Mouse (Mus musculus) T-helper 1 cell (primary cell): Measurements from ENCODE around the gene Csrnp2.

ENCODE experiments used
- in situ Hi-C: fragments of 300-600 bp; cut with MboI, MseI; formaldehyde crosslinking; loops from one replicate; pipeline ENCODE4 v1.15.1; 2025; ENCODE audit warnings: high pct_unique_total_duplicates

The Csrnp2 gene

DNA sequence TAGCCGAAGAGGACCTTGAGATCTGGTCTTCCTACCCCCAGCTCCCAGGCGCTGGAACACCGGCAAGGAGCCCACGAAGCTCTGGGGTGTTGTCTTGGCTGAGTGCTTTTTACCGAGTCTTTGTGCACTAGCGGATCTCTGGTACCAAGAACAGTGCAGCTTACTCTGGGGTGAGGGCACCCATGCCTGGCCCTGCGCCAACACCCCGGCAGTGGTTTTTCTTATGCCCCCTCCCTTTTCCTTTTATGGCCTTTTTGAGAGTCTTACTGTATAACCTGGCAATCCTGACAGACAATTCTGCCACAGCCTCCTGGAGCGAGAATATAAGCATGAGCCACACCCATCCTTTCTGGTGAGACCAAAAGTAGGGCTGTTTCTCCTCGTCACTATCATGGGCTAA is 16.9 kb downstream of the Csrnp2 start:
- in situ Hi-C loops, result no loop called here

DNA sequence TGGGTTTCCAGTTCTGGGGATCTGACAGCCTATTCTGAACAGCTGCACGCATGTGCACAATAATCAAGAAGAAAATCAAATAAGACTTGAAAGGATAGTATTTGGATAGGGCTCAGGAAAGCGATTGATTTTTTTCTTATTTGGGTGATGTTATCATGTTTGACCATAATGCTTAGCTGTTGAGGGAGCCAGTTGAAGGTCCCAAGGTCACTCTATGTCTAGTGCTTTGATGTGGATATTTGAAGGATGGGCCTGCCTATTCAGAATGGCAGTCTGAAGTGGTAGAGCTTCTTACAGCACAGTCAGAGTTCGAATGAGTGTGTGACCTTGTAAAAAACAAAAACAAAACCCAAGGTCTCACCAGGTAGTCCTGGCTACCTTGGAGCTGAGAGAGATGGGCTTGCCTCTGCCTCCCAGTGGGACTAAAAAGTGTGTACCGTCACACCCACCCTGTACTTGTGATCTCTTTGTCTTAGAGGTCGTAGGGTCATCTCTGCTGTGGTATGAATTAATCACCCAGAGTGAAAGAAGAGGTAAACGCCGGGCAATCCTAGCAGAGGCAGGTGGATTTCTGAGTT is 21.3 kb downstream of the Csrnp2 start:
- in situ Hi-C loops, result no loop called here

DNA sequence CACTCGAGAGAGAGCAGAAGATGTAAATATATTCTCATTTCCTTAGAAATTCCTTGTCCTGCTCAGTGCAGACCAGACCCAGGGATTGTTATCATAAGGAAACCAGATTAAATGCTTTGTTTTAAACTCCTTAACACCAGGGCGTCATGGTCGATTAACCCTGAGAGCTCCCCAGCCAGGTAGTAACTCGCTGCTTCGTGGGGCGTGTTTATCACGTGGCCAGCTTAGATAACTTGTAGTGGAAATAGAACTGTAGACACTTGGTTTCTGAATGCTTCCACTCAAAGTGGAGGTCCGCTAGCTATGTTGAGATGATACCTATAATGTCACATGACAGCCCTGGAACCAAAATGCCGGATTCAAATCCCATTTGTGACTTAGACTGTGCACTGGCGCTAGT is 25.3 kb downstream of the Csrnp2 start:
- in situ Hi-C loops, result no loop called here

DNA sequence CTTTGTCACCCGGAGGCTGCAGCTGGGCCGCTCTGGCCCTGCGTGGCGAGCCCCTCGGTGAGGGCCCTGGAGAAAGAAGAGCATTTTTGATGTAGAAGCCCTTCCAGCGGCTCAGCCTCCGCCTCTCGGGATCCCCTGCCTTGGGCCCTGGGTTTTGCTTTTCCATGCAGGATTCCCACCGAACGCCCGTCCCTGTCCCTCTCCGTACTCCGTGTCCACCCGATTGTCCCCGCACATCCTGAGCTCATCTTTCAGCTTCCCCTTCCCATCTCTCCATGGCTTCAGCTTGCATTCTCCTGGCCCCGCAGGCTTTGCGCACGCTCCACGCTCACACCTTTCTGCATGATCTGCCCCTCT is 26.1 kb downstream of the Csrnp2 start:
- in situ Hi-C loops, result no loop called here

DNA sequence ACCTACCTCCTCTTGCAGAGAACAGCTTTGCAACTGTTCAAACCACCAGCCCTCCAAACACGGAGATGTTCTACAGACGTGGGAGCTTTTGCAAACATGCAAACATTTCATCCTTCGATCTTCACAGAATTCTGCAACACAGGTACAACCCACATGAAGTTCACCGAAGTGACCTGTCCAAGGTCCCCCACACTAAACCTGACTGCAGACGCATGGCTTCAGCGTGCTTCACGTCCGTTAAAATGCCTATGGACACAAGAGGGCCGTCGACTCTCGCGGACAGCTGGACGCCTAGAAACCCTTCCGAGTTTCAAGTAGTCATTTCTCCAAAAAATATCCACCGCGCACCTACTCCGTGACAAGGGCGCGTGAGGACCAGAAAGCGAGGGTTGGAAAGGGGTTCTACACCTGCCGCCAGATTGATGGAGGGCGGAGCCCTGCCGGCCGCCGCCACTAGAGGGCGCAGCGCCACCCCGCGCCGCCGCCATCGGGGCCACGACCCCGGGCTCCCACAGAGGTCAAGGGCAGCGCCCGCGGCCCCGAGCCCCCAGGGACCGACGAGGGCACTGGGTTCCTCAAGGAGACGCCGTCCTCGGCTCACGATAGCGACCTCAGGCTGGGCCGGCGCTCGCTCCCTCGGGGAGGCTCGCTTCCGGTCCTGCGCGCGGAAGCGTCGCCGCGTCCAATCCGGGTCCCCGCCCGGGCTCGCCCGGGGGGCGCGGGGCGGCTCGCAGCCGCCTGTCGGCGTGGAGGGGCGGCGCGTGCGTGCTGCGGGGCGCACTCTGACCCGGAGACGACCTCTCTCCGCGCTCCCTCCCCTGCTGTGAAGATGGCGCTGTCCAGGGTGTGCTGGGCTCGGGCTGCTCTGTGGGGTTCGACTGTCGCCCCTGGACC is 26.7 kb downstream of the Csrnp2 start, which contains the start of gene Letmd1:
Gene Letmd1 (plus strand): TSS at position 729 of the 894 bp plus-strand sequence.
- in situ Hi-C loops, result no loop called here

DNA sequence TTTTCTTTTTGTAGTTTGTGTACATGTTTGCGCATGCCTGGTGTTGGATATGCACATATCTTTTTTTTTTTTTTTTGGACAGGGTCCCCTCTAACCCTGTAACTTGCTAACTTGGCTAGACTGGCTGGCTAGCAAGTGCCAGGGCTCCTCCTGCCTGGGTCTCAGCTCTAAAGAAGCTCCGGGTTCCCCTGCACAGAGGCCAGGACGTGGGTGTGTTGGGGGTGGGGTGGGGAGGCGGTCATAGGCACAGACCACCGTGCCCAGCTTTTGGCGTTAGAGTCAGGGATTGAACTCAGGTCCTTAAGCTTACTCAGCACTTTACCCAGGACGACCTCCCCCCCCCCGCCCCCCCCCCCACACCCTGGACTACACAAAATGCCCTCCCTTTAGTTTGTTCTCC is 27.6 kb downstream of the Csrnp2 start:
- in situ Hi-C loops, result no loop called here

DNA sequence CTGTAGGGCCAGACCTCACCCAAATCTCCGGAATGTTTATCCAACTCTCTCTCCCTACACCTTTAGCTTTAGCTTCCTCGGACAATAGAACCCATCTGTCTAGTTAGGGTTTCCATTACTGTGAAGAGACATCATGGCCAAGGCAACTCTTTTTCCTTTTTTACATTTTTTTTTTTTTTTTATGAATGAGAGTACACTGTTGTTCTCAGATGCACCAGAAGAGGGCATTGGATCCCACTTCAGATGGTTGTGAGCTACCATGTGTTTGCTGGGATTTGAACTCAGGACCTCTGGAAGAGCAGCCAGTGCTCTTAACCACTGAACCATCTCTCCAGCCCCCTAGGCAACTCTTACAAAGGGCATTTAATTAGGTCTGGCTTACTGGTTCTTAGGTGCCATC is 29.9 kb downstream of the Csrnp2 start:
- in situ Hi-C loops, result no loop called here

DNA sequence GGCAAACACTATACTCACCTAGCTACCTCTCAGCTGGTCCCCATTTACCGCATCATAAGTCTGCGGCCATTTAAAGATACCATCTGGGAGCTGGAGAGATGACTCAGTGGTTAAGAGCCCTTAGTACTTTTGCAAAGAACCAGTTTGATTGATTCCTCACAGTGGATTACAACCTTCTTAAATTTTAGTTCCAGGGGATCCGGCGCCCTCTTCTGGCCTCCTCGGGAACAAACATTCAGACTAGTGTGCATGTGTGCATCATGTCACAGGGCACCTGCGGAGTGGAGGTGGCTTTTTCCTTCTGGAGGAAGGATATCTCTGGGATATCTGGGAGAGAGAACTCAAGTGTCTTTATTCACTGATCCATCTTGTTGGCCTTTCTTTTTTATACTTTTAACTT is 31.6 kb downstream of the Csrnp2 start:
- in situ Hi-C loops, result loop anchor here (5.0 kb wide), 2 partner anchors 149 to 219 kb away; no protein-coding TSS in a partner anchor

DNA sequence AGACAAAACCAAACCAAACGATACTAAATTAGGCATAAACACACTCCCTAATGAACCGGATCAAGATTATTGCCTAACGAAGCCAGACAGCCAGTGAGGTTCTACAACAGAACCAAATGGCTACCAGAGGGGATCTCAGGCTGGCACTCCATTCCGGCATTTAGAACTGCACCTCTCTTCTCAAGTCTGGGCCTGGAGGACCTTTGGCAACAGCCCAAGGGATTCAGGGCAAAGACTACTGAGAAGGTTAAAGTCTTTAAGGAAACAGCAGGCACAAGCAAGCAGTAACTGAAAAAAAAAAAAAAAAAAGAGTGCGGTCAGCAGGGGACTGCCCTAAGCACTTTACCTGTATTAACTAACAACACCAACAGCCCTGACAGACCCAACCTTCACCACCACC is 33.2 kb downstream of the Csrnp2 start:
- in situ Hi-C loops, result loop anchor here (5.0 kb wide), 2 partner anchors 150 to 220 kb away; no protein-coding TSS in a partner anchor

DNA sequence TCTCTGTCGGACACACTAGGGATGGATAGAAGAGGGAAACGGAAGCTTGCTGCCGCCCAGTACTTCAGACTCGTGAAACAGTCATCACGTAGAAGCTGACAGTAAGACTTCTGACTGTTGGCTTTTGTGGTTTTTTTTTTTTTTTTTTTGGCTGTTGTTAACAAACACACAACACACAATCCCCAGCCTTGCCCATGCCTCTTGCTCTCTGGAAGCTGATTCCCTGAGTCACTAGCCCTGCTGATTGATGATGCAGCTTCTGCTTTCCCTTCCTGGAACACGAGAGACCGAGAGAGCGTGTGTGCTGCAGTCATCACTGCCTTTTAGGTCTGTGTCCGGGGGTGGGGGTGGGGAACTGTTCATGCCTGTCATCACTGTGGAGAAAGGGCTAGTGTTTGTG is 33.6 kb downstream of the Csrnp2 start:
- in situ Hi-C loops, result loop anchor here (5.0 kb wide), 2 partner anchors 151 to 221 kb away; no protein-coding TSS in a partner anchor

DNA sequence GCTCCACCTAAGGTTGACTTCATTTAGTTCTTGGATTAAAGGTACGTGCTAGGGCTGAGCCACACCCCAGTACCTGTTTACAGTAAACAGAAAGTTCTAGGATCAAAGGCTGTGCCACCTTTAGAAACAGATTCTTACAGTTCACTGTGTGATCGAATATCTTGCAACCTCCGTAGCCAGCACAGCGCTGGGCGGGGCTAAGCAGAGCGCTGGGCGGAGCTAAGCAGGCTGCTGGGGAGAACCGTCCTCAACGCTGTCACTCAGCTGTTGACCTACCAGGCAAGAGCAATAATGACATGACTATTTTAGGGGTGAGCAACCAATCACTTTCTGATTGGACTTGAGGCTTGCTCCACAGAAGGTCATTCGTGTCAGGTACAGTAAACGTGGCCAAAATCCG is 34.3 kb downstream of the Csrnp2 start:
- in situ Hi-C loops, result loop anchor here (5.0 kb wide), 2 partner anchors 151 to 221 kb away; no protein-coding TSS in a partner anchor

DNA sequence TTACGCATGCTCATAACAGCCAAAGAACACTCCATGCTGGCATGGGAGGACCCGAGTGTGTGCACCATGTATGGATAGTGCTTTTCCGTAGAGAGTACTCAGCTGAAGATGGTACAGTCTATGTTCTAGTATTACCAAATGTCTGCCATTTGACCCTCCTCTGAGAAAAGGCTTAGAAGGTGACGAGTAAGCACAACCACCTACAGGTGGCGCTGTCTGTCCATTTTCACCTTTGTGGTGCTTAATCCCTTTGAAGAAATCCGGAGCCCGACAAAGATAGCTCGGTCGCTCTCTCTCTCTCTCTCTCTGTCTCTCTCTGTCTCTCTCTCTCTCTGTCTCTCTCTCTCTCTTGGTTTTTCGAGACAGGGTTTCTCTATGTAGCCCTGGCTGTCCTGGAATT is 37.2 kb downstream of the Csrnp2 start:
- in situ Hi-C loops, result loop anchor here (10.0 kb wide), 1 partner anchor 113 kb away; no protein-coding TSS in a partner anchor

DNA sequence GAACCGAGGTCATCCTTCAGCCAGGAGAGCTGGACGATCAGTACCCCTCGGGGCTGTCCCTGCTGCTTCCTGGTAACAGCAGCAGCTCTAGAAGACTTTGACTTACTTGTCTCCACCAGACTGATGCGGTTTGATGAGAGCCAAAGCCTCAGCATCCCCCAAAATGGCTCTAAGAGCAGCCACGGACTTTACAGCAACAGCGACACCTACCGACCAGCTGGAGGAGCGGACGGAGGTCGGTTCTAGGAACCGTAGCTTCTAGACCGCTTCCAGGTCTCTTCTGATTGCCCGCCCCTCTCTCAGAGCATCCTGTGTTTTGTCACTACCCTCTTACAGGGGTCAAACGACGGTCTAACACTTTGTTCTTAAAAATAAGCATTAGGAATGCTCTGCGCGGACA is 37.9 kb downstream of the Csrnp2 start:
- in situ Hi-C loops, result loop anchor here (10.0 kb wide), 1 partner anchor 113 kb away; no protein-coding TSS in a partner anchor

DNA sequence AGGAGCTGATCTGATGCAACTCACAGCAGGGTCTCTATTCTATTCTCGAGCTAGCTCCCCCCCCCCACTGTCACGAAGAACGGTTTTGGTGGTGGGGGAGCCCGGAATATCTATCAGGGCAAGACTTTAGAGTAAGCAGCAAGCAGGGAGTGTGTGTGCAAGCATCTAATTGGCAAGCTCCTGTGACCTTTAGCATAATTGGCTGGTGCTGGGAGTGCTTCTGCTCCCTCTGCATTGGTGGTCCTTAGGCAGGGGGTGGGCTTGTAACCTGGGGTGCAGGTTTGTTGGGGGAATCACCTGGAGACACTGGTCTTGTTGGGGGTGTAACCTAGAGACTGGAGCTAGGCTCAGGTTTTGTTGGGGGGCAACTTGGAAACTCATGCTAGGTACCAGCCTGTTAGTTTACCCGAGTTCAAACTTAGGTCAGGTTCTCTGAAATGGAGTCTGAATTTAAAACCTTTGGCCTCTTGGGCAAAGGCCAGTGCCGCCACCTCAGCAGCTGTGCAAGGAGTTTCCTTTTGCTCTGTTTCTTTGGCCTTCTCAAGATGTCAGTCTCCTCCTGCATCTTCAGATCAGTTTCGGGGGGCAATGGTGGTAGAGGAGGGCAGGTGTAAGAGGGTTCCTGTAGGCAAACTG is 38.8 kb downstream of the Csrnp2 start:
- in situ Hi-C loops, result loop anchor here (10.0 kb wide), 1 partner anchor 112 kb away; no protein-coding TSS in a partner anchor

DNA sequence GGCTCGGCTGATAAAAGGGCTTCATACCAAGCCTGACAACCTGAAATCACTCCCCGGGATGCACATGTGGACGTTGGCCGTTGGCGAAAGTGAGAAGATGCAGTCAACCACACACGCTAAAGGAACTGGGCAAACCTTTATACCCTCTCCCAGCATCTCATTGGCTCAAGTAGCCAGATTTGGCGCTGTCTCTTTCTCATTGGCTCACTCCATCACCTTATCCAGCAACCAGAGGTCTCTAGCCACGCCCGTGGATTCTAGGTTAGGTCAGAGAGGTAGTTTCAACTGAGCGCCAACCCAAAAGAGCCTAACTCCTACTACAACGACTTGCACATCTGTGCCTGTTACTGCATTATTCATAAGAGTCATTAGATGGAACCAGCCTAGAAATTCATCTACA is 42.8 kb downstream of the Csrnp2 start:
- in situ Hi-C loops, result loop anchor here (10.0 kb wide), 1 partner anchor 108 kb away; no protein-coding TSS in a partner anchor

DNA sequence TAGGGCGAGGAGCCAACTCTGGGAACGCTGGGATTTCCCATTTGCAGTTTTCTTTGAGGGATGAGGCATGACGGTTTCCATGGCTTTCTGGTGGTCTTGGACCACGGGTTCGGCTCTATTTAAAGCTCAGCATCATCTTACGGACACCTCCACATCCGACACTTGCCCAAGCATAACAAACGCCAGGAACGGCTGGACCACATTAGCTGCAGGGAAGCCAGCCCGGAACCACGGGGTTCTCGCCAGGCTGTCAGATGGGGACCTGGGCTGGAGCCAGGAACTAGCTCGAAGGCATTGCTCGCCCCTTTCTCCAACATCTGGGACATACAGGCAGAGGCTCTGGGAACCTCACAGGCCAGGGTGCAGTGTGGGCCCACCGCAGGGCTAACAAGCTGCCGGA is 44.0 kb downstream of the Csrnp2 start:
- in situ Hi-C loops, result loop anchor here (10.0 kb wide), 1 partner anchor 106 kb away; no protein-coding TSS in a partner anchor

DNA sequence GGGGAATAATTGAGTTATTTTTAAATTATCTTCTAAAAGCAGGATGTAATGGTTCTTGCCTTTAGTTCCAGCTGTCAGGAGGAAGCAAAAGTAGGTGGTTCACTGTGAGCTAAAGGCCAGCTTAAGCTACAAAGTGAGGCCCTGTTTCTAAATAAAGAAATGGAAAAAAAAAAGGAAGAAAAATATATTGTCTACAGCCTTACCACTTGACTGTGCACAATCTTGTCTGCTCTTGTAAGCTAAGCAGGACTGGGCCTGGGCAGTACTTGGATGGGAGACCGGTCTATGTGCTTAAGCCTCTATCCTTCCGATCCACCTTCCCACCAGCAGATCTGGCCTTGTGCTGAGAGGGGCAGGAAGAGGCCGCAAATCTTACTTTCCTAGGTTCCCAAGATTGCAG is 45.8 kb downstream of the Csrnp2 start:
- in situ Hi-C loops, result no loop called here

DNA sequence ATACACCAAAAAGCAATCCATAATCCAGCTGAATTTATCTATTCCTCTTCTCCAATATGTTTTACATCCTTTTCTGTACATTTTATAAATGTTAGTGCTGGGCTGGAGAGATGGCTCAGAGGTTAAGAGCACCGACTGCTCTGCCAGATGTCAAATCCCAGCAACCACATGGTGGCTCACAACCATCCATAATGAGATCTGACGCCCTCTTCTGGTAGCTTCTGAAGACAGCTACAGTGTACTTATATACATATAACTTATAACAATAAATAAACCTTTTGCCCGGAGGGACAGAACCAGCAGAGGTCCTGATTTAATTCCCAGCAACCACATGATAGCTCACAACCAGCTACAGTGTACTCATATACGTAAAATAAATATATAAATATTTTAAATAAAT is 46.7 kb downstream of the Csrnp2 start:
- in situ Hi-C loops, result no loop called here

DNA sequence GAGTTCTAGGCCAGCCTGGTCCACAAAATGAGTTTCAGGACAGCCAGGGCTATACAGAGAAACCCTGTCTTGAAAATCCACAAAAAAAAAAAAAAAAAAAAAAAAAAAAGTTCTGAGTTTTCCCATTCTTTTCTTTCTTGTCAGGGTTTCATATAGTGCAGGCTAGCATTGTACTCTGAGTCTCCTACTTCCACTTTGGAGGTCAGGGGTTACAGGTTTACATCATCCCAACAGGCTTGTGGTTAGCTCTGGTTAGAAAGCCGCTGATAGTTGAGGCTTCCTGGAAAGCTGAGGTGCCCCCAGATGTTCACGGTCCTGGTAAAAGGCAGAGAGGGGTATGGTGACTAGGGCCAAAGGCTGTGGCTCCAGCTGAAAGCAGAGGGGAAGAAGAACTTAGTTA is 48.4 kb downstream of the Csrnp2 start:
- in situ Hi-C loops, result no loop called here

DNA sequence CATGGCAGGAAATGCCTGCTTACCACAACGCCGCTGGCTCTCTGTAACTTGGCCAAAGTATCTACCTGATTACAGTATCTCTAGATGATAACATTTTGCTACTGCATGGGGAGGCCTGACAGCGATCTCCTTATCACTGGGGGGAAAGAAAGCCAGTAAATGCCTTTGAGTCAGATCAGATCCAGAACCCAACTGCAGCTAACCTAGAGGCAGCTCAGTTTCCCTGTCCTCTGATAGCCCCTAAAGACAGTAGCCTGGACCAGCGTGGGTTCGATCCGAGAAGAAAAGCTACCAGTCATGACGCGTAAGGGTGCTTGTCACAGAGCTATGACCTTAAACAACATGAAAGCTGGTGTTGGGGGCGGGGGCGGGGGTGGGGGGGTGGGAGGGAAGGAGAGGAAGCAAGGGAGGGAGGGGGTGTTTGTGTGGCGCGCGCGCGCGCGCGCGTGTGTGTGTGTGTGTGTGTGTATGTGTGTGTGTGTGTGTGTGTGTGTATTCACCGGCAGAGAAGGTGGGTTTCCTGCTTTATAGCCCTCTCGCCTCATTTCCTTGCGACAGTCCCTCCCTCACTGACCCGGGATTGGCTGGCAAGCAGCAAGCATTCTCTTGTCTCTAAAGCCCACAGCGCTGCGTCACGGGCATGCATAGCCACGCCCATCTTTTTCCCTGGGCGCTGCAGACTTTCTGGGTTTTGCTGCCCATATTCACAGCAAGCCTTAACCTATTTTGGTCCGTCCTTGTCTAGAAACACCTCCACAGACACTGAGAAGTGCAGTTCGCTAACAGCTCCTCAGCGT is 52.0 kb downstream of the Csrnp2 start:
- in situ Hi-C loops, result no loop called here

DNA sequence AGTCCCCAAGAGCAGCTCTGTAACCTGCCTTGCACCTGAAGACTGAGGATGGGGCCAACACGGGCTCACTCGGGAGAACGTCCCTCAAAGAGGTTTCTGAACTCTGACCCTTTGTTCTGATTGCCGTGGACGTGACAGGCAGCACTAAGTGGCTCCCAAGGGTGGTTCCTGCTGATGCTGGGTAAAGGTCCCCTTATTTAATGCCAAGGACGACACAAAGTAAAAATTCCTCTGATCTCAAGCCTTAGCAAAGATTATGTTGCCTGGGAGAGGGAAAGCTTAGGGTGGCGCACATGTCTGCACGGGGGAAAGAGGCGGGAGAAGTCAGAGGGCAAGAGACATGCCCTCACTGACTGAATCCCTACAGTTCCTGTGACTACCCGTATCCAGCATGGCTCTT is 58.8 kb downstream of the Csrnp2 start:
- in situ Hi-C loops, result no loop called here
